Mouse (Mus musculus) intestine, embryonic 16.5 days (tissue): ENCODE data around the gene Syne4. TPM values are rescaled to one million over a fixed set of nuclear protein-coding genes. Genes with fewer than 3 reads are reported as not detected.

Source experiments
- polyA plus RNA-seq: library from polyadenylated mRNA; unstranded; fragments of >200 nt; fragmentation: Nextera tagmentation; extraction: Ambion mirVana; gene quantifications from 2 replicates; pipeline ENCODE4 v1.2.1, GENCODE M21; 2015

Gene Syne4
- polyA plus RNA-seq, 1 experiment from 2014 or later: 59.7 TPM

Other genes with a start within 250 kb of the Syne4 start
- gene Zfp82, start 241.9 kb upstream of the Syne4 start, polyA plus RNA-seq: 4.2 and 4.4 TPM in 2 replicates
- 0.62 TPM in 1 of 2 replicates, not detected in the other for gene Gm26920, start 224.4 kb upstream of the Syne4 start, polyA plus RNA-seq
- gene Zfp566, start 224.3 kb upstream of the Syne4 start, polyA plus RNA-seq: 4.3 and 5.3 TPM in 2 replicates
- gene Zfp260, start 220.0 kb upstream of the Syne4 start, polyA plus RNA-seq: 60.8 and 61.0 TPM in 2 replicates
- 5.0 and 6.6 TPM in 2 replicates for gene Zfp382, start 192.9 kb upstream of the Syne4 start, polyA plus RNA-seq
- gene Zfp146, start 145.1 kb upstream of the Syne4 start, polyA plus RNA-seq: 9.2 and 9.7 TPM in 2 replicates
- gene Cox7a1, start 130.7 kb upstream of the Syne4 start, polyA plus RNA-seq: 41.5 and 50.1 TPM in 2 replicates
- gene Capns1, start 116.0 kb upstream of the Syne4 start, polyA plus RNA-seq: 80.2 and 86.9 TPM in 2 replicates
- gene Polr2i, start 82.9 kb upstream of the Syne4 start, polyA plus RNA-seq: 99.2 and 103 TPM in 2 replicates
- gene Tbcb, start 82.5 kb upstream of the Syne4 start, polyA plus RNA-seq: 139 and 142 TPM in 2 replicates
- gene Ovol3, start 79.1 kb upstream of the Syne4 start, polyA plus RNA-seq: not detected in 2 replicates
- 0.22 and 0.37 TPM in 2 replicates for gene Thap8, start 34.7 kb upstream of the Syne4 start, polyA plus RNA-seq
- 5.7 and 7.3 TPM in 2 replicates for gene Wdr62, start 34.4 kb upstream of the Syne4 start, polyA plus RNA-seq
- 20.9 and 22.1 TPM in 2 replicates for gene Clip3, start 23.1 kb upstream of the Syne4 start, polyA plus RNA-seq
- gene Alkbh6, start 6.1 kb upstream of the Syne4 start, polyA plus RNA-seq: 68.8 and 70.6 TPM in 2 replicates
- 0.61 and 2.8 TPM in 2 replicates for gene E130208F15Rik, start 6.9 kb downstream of the Syne4 start, polyA plus RNA-seq
- gene Sdhaf1, start 9.1 kb downstream of the Syne4 start, polyA plus RNA-seq: 13.8 and 14.3 TPM in 2 replicates
- 2.5 and 3.0 TPM in 2 replicates for gene Lrfn3, start 48.0 kb downstream of the Syne4 start, polyA plus RNA-seq
- 55.2 and 59.9 TPM in 2 replicates for gene Tyrobp, start 99.0 kb downstream of the Syne4 start, polyA plus RNA-seq
- 2.4 and 3.1 TPM in 2 replicates for gene Hcst, start 105.0 kb downstream of the Syne4 start, polyA plus RNA-seq
- gene Nfkbid, start 106.9 kb downstream of the Syne4 start, polyA plus RNA-seq: 2.6 TPM in 2 replicates
- gene Aplp1, start 130.7 kb downstream of the Syne4 start, polyA plus RNA-seq: 32.4 and 33.3 TPM in 2 replicates
- gene Kirrel2, start 142.9 kb downstream of the Syne4 start, polyA plus RNA-seq: 1.0 and 1.1 TPM in 2 replicates
- 0.94 and 1.8 TPM in 2 replicates for gene Nphs1, start 143.5 kb downstream of the Syne4 start, polyA plus RNA-seq
- 9.9 and 13.0 TPM in 2 replicates for gene Prodh2, start 178.8 kb downstream of the Syne4 start, polyA plus RNA-seq
- gene Arhgap33, start 220.3 kb downstream of the Syne4 start, polyA plus RNA-seq: 5.6 and 6.4 TPM in 2 replicates
- 48.4 and 53.8 TPM in 2 replicates for gene Hspb6, start 237.4 kb downstream of the Syne4 start, polyA plus RNA-seq
- gene Proser3, start 237.5 kb downstream of the Syne4 start, polyA plus RNA-seq: 6.3 and 7.6 TPM in 2 replicates
- 44.5 and 50.0 TPM in 2 replicates for gene Lin37, start 245.0 kb downstream of the Syne4 start, polyA plus RNA-seq
- gene U2af1l4, start 248.5 kb downstream of the Syne4 start, polyA plus RNA-seq: 71.2 and 73.8 TPM in 2 replicates
- 9.2 and 9.3 TPM in 2 replicates for gene Gm49396, start 248.5 kb downstream of the Syne4 start, polyA plus RNA-seq
- 158 and 168 TPM in 2 replicates for gene Psenen, start 248.8 kb downstream of the Syne4 start, polyA plus RNA-seq